Mouse (Mus musculus) spleen, adult 18-20 months (tissue): ENCODE data around the gene H60b.
"Not testable (repeated sequence)": the region's sequence is repeated elsewhere in the genome, so short reads cannot be mapped to it uniquely, and the experiment has no call there.

Source experiments
- DNase-seq, 2 experiments: peaks; one replicate each; pipeline ENCODE4 v3.0.0; 2022; ENCODE audit warnings: mixed read lengths in 2 of 2

The H60b gene

DNA sequence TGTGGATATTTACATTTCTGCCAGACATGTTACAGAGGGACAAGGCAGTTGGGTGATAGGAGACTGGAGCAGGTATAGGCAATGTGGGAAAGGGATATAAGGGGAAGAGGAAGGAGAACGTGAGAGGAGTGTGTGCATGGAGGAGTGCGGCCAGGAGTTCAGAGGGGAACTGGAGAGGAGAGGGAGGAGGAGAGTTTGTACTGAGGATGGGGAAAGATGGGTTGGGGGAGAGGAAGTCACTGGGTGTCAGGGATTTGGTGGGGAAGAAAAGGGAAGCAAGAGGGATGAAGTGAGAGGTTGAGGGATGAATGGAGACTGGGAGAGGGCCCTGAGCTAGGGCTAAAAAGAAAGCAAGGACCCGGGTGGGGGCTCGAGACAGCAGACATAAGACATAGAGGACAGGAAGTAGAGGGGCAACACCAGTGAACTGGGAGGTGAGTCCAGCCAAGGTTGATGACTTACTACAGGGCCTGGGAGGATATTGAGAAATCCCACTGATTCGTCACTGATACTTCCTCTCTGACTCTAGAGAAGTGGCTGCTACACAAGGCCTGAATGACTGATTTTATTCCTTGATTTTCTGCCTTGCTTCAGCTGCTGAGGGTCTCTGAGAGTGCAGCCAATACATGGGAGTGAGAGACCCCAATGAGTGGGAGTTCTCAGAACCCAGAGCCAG lies 7.1 kb downstream of the H60b start:
- not testable (repeated sequence) for DNase-seq

DNA sequence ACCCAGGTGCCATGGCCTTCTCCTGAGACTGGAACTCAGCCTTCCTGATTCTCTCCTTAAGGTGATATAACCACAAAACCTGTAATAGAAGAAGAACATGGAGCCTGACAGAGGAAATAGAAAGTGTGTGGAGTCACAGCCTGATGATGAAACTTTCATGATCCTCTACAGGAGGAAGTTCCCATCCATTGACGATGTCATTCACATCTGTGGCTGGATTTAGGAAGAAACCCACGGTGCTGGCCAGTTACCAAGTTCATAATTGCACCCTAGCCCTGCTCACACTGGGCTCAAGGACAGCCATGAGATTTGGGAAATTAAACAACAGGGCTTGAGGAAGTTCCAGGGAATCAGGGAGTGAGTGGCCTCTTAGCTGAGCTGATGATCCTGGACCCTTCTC lies 7.6 kb downstream of the H60b start:
- not testable (repeated sequence) for DNase-seq

DNA sequence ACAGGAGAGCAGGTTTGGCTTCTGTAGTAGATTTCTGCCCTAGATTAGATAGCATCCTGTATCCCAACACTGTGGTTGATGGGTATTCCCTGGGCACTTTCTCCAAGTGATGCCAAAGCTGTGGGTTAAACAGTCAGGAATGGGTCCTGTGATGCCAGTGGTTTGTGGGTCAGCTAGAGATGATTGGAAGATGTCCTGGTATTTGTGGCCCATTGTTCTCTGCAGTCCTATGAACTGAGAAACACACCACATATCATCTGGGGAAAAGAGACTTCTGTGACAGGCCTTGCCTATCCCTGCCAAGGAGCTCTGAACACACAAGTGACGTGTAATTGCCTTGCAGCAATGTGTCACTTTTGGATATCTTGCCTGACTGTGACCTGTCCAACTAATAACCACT lies 8.7 kb downstream of the H60b start:
- DNase-seq = not testable (repeated sequence)

DNA sequence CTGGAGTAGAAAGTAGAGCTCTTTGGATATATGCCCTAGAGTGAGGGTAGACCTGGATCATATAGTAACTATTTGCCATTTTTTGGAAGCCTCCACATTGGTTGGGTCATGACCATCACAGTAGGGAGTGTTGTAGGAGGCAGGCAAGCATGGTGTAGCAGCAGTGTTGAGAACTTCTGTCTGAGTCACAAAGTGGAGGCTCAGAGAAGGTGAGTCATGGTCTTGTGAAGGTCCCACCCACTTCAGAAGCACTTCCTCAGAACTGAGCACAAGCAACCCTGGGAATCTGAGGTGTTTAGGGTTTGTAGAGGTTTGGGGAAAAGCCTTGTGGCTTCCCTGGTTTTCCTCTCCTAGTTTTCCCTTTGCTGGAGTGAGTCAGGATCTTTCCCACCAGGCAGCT lies 10.7 kb downstream of the H60b start:
- not testable (repeated sequence) for DNase-seq

DNA sequence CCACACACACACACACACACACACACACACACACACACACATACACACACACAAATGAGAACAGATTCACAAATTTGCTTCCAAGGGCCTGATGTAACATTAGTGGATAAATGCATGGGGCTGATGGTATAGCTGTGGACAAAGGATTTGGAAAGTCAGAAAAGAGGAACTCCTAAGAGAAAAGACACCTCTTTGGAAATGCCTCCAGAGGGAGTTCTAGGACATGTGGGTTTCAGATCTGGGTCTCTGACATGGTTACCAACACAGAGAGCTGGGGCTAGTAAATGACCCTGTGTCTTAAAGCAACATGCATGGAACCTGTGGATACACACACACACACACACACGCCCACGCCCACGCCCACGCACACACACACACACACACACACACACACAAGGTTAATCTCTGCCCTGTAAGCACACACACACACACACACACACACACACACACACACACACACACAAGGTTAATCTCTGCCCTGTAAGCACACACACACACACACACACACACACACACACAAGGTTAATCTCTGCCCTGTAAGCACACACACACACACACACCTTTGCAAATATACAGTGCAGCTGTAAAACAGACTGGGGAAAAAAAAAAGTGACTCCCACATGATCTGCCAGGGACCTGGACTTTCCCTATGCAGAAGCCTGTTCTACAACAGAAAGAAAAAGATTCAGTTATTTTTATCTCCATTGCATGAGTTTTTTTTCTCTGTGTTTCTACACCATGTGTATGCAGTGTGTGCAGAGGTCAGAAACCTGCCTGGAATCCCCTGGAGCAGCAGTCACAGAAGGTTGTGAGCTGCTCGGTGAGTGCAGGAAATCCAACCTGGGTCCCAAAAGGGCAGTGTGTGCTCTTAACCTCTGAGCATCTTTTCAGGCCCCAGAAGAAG lies 14.3 kb downstream of the H60b start:
- not testable (repeated sequence) for DNase-seq

DNA sequence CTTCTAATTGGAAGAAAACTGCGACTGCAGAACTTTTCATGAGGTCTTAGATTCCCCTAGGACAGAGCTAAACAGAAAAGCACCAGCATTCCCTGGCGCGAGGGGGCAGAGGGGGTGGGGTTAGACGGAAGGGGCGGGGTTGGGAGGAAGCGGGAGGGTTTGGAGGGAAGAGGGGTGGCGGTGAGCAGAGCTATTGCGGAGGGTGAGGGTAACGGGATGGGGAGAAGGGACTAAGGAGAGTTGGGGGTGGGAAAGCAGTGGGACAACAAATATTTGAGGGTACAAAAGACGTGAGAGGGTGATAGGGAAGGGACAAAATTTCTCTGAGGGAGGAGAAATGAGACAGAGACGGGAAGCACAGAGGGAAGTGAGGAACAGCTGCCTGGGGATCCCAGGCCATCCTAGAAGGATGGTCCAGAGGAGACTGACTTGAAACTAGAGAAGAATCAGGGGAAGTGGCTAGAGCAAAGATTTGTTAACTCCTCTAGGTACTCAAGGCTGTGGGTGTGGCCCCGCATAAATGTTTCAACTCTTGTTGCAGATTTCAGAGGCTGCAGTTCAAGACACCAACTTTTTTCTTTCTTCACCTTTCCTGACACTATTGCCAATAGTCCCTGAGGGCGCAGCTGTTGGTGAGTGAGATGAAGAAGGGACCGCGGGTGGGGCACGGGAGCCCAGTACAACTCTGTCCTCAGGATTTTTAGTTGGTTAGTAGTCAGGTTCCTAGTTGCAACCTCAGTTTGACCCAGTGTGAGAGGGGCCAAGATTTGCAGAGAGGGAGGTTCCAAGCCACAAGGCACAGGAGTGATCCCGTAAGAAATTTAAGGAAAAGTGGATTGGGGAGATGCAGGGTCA lies 15.2 kb downstream of the H60b start:
- DNase-seq = not testable (repeated sequence)

DNA sequence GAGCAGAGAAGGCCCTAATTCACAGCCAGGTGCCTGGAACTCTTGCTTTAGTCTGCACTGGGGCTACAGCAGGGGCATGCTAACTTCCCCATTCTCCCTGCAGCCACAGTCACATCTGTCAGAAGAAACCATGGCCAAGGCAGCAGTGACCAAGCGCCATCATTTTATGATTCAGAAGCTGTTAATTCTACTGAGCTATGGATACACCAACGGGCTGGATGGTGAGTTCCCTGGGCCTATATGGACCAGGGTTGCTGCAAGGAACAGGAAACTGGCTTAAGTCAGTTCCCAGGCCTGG lies 15.8 kb downstream of the H60b start:
- not testable (repeated sequence) for DNase-seq

DNA sequence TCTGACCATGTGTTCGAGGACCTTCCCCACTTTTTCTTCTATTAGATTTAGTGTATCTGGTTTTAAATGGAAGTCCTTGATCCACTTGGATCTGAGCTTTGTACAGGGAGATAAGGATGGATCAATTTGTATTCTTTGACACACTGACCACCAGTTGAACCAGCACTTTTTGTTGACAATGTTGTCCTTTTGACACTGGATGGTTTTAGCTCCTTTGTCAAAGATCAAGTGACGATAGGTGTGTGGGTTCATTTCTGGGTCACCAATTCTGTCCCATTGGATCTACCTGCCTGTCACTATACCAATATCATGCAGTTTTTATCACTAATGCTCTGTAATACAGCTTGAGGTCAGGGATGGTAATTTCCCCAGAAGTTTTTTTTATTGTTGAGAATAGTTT lies 18.1 kb downstream of the H60b start:
- DNase-seq = not testable (repeated sequence)

DNA sequence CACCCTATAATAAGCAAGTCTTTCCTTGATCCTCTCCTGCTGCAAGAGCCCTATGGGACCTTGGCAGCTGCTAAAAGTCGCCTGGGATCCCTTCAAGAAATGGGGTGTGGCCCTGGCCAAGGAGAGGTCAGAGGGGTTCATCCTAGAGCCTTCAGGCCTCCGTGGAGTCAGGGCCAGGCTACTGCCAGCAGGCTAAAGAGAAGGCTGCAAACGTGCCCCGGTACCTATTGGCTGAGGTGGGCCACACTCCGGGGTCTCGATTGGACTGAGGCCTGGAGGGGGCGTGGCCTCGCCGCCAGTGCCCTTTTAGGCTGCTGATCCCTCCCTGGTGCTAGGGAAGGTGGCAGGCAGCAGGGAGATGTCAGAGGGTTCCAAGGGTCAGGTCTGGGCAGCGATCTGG lies 32.6 kb downstream of the H60b start:
- DNase-seq = not testable (repeated sequence)

DNA sequence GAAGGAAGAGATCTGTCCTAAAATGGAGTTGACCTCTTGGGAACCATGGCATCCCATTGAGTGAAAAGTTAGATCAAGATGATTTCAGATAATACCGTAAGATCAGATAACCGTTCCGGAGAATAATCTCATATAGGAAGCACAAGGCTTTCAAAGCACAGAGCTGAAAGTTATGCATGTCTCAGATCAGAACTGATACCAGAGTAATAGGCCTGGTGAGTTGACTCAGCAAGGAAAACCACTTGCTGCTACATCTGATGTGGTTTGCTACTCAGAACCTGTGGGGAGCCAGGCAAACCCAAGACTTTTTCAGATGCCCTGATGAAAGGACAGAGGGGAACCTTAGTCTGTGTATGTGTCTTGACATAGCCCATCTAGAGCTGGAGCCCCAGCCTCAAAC lies 43.0 kb downstream of the H60b start:
- DNase-seq = not testable (repeated sequence)

DNA sequence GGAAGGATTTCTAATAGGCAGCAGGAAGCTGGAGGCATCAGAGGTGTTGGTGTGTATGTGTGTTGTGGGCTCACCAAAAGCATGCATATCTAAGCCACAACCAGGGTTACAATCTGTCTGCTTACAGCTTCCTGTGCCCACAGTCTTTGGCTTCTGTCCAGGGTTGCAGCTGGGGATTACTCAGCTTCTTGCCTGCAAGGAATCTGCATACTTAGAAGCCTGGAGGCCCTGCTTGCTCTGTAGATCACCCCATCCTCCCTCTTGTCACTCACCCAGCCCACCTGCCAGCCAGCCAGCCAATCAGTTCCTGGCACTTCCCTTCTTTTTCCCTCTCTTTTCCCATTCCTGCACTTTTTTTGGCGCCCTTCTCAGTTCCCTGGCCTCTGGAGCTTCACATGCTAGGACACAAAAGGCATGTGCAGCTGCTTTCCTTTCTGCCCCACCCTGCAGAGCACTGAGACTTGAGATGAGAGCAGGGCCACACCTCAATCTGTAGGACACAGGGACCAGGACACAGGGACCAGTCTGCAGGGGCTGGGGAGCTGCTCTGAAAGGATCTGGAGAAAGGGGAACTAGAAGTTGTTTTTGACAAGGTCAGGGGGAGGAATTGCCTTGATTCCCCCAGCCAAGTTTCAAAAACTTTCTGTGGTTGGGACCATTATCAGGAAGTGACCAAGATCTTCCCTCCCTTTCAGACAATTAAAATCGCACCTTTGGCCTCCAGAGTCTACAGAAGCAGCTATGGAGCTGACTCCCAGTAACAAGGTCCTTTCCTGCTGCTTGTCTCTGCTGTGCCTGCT lies 44.6 kb downstream of the H60b start:
- DNase-seq = not testable (repeated sequence)

DNA sequence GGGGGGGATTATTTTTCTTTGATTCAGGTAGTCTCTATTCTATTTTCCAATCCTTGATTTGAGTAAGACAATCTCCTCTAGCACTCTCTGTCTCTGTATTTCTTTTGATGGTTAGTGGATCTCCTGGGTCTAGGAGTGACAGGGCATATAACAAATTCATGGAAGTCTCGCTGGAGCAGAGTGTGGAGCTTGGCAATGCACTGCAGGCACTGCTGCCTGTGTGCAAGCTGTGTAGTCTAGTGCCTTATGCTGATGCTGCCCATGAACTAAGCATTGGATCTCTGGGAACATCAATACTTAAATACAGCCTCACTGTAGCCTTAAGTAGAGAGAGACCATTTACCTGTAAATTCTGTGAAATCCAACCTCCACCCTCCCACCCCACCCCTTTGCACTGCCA lies 48.1 kb downstream of the H60b start:
- DNase-seq = not testable (repeated sequence)

DNA sequence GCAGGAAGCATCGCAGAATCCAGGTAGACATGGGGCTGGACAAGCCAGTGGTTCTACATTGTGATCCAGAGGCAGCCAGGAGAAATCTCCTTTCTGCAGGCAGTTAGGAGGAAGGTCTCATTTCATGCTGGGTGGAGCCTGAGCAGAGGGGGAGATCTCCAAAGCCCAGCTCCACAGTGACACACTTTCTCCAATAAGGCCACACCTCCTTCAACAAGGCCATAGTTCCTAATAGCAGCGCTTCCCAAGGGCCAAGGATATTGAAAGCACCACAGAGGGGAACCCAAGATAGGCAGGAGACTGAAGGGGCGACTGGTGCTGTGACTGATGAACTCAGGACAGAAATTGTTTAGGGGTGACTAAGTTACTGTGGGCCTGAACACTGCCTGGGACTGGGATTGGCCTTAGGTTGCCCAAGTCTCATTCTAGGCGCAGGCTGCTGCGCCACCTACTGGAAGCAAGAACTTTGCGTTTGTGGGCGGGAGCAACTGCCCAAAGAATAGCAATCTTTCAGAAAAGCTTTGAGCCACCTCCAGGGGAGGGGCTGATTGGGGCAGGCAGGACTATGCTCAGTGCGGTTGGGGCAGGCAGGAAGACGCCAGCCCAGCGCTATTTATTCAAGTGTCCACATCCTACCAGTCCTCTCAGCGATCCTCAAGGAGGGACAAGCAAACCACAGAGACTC lies 53.8 kb downstream of the H60b start:
- DNase-seq = peak in 1 of 2 experiments; percentile 36

DNA sequence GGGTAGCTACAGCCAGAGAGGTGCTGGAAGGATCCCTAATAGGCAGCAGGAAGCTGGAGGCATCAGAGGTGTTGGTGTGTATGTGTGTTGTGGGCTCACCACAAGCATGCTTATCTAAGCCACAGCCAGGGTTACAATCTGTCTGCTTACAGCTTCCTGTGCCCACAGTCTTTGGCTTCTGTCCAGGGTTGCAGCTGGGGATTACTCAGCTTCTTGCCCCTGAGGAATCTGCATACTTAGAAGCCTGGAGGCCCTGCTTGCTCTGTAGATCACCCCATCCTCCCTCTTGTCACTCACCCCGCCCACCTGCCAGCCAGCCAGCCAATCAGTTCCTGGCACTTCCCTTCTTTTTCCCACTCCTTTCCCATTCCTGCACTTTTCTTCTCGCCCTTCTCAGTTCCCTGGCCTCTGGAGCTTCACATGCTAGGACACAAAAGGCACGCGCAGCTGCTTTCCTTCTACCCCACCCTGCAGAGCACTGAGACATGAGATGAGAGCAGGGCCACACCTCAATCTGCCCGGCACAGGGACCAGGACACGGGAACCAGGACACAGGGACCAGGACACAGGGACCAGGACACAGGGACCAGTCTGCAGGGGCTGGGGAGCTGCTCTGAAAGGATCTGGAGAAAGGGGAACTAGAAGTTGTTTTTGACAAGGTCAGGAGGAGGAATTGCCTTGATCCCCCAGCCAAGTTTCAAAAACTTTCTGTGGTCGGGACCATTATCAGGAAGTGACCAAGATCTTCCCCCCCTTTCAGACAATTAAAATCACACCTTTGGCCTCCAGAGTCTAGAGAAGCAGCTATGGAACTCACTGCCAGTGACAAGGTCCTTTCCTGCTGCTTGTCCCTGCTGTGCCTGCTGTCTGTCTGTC lies 65.3 kb downstream of the H60b start:
- not testable (repeated sequence) for DNase-seq

DNA sequence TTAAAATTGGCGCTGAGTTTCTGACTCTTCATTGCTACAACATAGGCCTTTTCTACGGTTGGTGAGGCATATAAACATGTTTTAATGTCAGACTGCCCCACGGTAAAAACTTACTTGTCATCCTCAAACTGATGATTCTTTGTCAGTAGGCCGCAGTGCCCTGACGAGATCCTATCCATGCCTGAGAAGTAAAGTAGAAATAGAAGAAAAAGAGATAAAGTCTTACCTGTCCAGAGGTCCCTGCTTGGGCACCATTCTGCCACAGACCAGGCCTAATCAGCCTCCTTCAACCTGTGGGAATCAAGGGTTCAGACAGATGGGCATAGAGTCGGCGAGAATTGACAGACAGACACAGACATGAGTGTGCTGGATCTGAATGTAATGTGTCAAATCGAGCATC lies 106.7 kb downstream of the H60b start:
- no peak for DNase-seq

DNA sequence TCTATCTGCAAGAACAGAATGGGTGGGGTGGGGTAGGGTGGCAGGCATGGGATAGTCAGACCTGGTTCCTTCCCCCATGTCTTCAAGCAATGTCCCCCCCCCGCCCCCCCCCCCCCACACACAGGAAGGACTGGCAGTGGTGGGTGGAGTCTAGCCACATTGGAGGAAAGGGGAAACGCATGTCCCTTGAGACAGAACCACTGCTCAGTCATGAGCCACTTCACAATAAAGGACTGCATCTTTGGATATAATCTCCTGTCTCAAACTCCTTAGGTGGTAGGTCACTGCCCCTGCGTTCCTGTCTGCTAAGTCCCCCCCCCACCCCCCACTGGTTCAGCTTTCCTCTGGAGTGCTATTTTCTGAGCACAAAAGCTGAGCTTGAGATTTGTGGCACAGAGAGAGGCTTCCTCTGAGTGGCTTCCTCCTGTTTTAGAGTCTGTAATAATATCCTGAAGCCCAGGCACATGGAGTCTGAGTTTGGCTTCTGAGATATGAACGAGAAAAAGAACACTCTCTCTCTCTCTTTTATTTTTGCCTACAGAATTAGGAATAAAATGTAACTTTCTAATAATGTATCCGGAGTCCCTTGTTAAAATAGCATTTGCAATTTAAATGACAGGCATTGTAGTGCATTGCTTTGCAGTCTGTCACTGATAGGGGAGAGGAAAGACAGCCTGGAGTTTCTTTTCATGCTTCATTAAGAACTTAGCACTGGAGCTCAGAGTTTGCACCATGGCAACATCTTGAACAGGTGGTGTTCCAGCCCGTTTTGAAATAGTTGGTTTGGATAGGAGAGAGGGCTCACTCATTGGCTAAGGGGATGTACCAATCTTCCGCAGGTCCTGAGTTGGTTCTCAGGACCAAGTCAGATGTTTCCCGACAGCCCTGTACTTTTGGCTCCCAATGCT lies 112.7 kb downstream of the H60b start:
- not testable (repeated sequence) for DNase-seq

DNA sequence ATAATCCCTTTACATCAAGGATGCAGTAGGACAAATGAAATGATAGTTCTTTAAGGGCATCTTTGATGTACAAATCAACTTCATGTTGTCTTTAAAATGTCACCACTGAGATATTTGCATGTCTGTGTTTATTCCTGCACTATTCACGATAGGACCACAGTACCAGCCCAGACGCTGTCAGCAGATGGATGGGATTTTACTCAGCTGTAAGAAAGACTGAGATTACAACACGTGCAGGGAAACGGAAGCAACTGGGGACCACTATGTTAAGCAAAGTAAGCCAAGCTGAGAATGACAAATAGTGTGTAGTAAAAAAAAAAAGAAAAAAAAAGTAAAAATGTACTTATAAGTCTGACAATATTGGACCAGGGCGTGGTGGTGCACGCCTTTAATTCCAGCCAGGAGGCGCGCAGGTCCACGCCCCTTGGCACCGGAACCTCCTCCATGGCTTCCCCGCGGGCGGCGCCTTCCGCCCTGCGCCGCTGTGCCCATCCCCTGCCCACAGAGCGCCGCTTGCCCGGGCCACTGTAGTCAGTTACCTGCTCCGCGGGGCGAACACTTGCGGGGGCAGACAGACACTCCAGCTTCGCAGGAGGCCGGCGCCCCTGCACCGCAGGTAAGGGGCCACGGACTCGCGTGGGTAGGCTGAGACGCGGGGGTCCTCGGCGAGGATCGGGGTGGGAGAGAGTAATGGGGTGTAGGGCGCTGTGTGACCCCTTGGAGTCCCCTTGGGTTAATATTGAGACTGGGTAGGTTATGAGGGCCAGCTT lies 114.7 kb downstream of the H60b start:
- peak; percentile 23 to 34 for DNase-seq

DNA sequence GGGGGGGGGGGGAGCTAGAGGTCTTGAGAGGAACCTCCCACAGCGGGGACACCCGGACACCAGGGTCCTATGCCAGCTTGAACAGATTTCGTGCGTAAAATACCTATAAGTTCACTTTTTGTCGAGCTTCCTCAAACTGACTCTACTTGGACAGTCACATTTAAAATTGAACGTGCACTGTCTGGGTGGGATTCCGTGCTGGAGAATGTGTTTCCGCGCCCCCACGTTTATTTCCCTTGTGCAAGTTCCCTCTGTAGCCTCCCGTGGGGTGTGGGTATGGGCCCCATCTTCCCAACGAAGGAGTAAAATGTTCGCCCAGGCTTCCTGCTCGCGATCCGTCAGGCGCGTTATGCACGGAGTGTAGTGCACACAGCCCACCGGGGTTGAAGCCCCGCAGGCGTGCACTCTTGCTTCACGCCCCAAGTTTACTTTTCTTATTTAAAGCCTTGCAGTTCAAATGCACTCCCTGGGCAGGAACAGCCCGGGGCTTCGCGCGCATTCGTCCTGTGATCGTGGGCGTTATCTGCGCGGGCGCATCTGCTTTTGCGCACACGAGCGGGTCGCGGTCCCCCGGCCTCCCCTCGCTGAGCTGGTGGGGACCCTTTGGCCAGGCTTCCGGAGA lies 115.4 kb downstream of the H60b start:
- no peak for DNase-seq
